Mouse (Mus musculus): Measurements from ENCODE around the gene Ier5.

- TF ChIP-seq MYOG (IDR thresholded peaks at IDR 0.05; ENCODE audit: control insufficient read depth in 1 of 3, insufficient read depth in 1 of 3, insufficient read length in 2 of 3, low read depth in 2 of 3) (no peak), POLR2A (IDR thresholded peaks at IDR 0.05; ENCODE audit: insufficient read length, low read depth) (no peak), USF1 (IDR thresholded peaks at IDR 0.05; ENCODE audit: low read depth) (no peak), MYOD1 (IDR thresholded peaks at IDR 0.05; ENCODE audit: control insufficient read depth in 1 of 3, insufficient read length in 2 of 3, low read depth in 2 of 3) (no peak), CEBPB (IDR thresholded peaks at IDR 0.05; ENCODE audit: insufficient read depth, poor library complexity, severe bottlenecking) (no peak)
Observed at GRCm38 (mm10) chr1:155070561-155071286, 28.7 kb downstream of the Ier5 start.

Data from myocyte (in vitro differentiated cells).